Mouse (Mus musculus) embryonic facial prominence, embryonic 13.5 days (tissue): ENCODE data around the gene Egfem1. TPM values are rescaled to one million over a fixed set of nuclear protein-coding genes. Genes with fewer than 3 reads are reported as not detected.

Experiments
- ATAC-seq: fragments of 200-750 bp; cut with Nextera tagmentation; 2 replicates; pipeline ENCODE4 v1.8.0; 2017; ENCODE audit warnings: low read depth; ENCODE audit not compliant: insufficient number of reproducible peaks, insufficient read depth, low FRiP score, low TSS enrichment
- H3K27ac ChIP-seq: fragments of 300-500 bp; sonication (generic); 2 replicates; pipeline ENCODE4 v1.5.1; 2015; ENCODE audit warnings: moderate library complexity, mild to moderate bottlenecking, inconsistent platforms
- H3K27me3 ChIP-seq: fragments of 300-500 bp; sonication (generic); 2 replicates; pipeline ENCODE4 v1.6.1; 2015; ENCODE audit warnings: mild to moderate bottlenecking, inconsistent platforms
- H3K36me3 ChIP-seq: fragments of 300-500 bp; sonication (generic); 2 replicates; pipeline ENCODE4 v1.6.1; 2015; ENCODE audit warnings: mild to moderate bottlenecking, inconsistent platforms
- H3K4me1 ChIP-seq: fragments of 300-500 bp; sonication (generic); 2 replicates; pipeline ENCODE4 v1.6.1; 2015; ENCODE audit warnings: inconsistent platforms
- H3K4me2 ChIP-seq: fragments of 300-500 bp; sonication (generic); 2 replicates; pipeline ENCODE4 v1.6.1; 2015; ENCODE audit warnings: moderate library complexity, mild to moderate bottlenecking, inconsistent platforms
- H3K4me3 ChIP-seq: fragments of 300-500 bp; sonication (generic); 2 replicates; pipeline ENCODE4 v1.5.1; 2015; ENCODE audit warnings: mild to moderate bottlenecking, inconsistent platforms
- H3K9ac ChIP-seq: fragments of 300-500 bp; sonication (generic); 2 replicates; pipeline ENCODE4 v1.6.1; 2015; ENCODE audit warnings: mild to moderate bottlenecking, inconsistent platforms
- H3K9me3 ChIP-seq: fragments of 300-500 bp; sonication (generic); 2 replicates; pipeline ENCODE4 v1.6.1; 2016; ENCODE audit warnings: inconsistent platforms
- WGBS: fragments of 180-500 bp; shearing (Covaris S2); methylation state at CpG from one replicate; pipeline ENCODE4 v1.1.7; 2015; ENCODE audit warnings: mixed read lengths; 5-methylcytosine and 5-hydroxymethylcytosine counted together
- polyA plus RNA-seq: library from polyadenylated mRNA; unstranded; fragments of >200 nt; fragmentation: Nextera tagmentation; extraction: Ambion mirVana; gene quantifications from 2 replicates; pipeline ENCODE4 v1.2.1, GENCODE M21; 2015

The Egfem1 gene
- polyA plus RNA-seq, 1 experiment from 2014 or later, result 1.4 TPM

DNA sequence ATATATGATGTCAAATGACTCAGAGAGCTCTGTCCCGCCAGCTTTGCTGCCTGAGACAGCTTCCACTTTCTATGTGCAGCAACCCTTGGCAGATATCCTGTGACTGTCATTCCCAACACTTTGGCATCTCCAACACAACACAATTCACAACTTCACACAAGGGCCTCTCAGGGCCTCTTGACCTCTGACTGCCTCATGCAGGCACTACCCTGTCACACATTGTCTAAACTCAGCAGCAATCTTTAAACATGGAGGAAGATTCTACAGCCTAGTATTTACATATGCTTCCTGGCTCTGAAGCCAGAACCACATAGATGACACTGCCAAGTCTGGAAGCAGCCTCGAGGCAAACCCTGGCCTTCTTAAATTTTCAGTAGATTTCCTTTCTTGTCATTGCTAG is 558.0 kb downstream of the Egfem1 start:
- WGBS, result 66% methylated on average over 2 of the region's 2 CpGs
- no peaks in the 10 kb centered on the region for H3K4me1 ChIP-seq
- no peaks in the 10 kb centered on the region for H3K27me3 ChIP-seq
- H3K9me3 ChIP-seq, result no peaks in the 10 kb centered on the region
- H3K27ac ChIP-seq, result no peak overlapping the region
- no peak overlapping the region for H3K4me2 ChIP-seq
- no peak for ATAC-seq
- H3K4me3 ChIP-seq, result no peak overlapping the region
- H3K9ac ChIP-seq, result no peak overlapping the region
- H3K36me3 ChIP-seq, result no peaks in the 10 kb centered on the region

GRCm38 (mm10) chr3:29666796-29667195 is 585.0 kb downstream of the Egfem1 start:
- H3K36me3 ChIP-seq, result no peaks in the 10 kb centered on the region
- H3K4me1 ChIP-seq, result no peaks in the 10 kb centered on the region
- no peak overlapping the region for H3K9ac ChIP-seq
- no peak overlapping the region for H3K4me2 ChIP-seq
- H3K9me3 ChIP-seq, result no peaks in the 10 kb centered on the region
- WGBS, result 83% methylated on average over 2 of the region's 2 CpGs
- ATAC-seq, result no peak
- no peak overlapping the region for H3K27ac ChIP-seq
- no peak overlapping the region for H3K4me3 ChIP-seq
- H3K27me3 ChIP-seq, result no peaks in the 10 kb centered on the region

DNA sequence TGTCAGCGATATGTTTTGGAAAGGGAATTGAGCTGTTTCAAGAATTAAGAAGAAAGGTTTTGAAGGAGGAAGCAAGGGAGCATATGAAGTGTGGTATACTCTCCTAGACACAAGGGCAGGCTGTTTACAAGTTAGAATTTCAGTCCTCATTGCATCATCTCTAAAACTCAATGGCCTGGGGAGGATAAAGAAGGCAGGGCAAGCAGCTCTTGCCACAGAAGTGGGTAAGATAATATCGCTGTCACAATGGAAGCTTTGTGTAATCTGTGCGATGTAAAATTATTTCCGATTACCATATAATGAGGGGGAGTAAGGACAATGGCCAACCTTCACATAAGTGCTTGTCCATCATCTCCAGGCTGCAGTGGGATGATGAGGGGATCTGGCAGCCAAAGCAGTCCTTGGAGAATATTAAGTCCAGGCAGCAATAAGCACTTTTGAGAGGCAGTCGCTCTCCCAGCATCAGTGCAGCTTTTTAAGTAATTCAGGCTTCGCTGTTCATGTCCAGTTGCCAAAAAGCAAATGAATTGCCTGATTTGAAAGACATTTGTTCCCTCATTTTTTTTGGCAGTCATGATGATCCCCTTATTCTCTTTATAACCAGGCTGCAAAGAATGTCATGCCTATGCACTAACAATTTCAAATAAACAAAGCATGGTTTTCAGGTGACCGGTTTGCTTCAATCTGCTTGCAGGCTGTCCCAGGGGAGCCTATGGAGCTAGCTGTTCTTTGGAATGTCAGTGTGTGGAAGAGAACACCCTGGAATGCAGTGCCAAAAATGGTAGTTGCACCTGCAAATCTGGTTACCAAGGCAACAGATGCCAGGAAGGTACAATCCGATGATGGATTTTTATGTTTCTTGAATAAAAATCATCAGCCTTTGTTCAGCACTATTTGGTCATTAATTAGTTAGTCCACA is 607.8 kb downstream of the Egfem1 start:
- WGBS, result 69% methylated on average over 8 of the region's 8 CpGs
- no peaks in the 10 kb centered on the region for H3K9me3 ChIP-seq
- no peaks in the 10 kb centered on the region for H3K36me3 ChIP-seq
- ATAC-seq, result no peak
- no peaks in the 10 kb centered on the region for H3K27me3 ChIP-seq
- no peak overlapping the region for H3K27ac ChIP-seq
- H3K4me2 ChIP-seq, result no peak overlapping the region
- no peaks in the 10 kb centered on the region for H3K4me1 ChIP-seq
- no peak overlapping the region for H3K4me3 ChIP-seq
- H3K9ac ChIP-seq, result no peak overlapping the region

- 25% methylated on average over 2 of the region's 2 CpGs for WGBS
- no peak overlapping the region for H3K27ac ChIP-seq
Measured at GRCm38 (mm10) chr3:29701126-29701525, 619.3 kb downstream of the Egfem1 start.

DNA sequence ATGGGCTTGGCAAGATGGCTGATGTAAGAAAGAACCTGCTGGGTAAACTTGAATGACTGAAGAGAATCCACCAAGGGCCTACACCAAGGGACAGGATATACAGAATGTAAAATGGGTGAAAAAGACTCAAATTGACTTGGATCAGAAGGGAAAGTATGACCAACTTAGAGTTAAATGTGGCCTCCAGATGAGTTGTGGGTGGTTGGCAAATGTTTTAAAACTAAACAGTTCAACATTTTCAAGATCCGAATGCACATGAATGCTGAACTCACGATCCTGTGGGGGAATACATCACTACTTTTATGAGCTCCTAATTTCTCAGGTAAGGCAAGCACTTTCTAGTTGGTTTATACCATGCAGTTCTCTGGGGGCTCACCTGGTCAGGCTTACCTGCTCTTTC is 625.0 kb downstream of the Egfem1 start:
- Histone ChIP-seq H3K9me3 (no peaks in the 10 kb centered on the region), H3K4me1 (no peaks in the 10 kb centered on the region), H3K4me3 (no peak overlapping the region), H3K36me3 (no peaks in the 10 kb centered on the region), H3K4me2 (no peak overlapping the region), H3K27ac (no peak overlapping the region), H3K9ac (no peak overlapping the region), H3K27me3 (no peaks in the 10 kb centered on the region)
- WGBS, result 82% methylated on average over 2 of the region's 2 CpGs
- no peak for ATAC-seq

More at GRCm38 (mm10) chr3:29701126-29701525, 619.3 kb downstream of the Egfem1 start:
- ATAC-seq, result no peak
- Histone ChIP-seq H3K9ac (no peak overlapping the region), H3K9me3 (no peaks in the 10 kb centered on the region), H3K4me2 (no peak overlapping the region), H3K27me3 (no peaks in the 10 kb centered on the region), H3K4me1 (no peaks in the 10 kb centered on the region), H3K4me3 (no peak overlapping the region), H3K36me3 (no peaks in the 10 kb centered on the region)

DNA sequence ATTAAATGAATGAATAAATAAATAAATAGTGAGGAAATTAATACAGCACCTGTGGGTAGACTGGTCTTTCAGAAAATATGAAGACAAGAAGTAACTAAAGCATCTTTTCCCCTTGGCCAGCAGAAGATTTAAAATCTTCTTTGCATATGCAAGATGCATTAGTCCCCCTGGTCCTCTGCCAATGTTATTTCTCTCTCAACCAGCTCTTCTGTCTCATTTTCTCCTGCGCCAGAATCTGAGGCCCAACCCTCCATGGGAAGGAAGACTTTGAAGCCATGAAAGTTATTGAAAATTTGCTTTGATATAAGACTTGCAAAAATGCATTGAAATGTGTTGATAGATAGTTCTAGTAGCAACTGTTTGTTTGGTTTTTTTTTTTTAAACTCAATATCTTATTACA is 625.6 kb downstream of the Egfem1 start:
- H3K27ac ChIP-seq, result no peak overlapping the region
- no peaks in the 10 kb centered on the region for H3K27me3 ChIP-seq
- H3K4me1 ChIP-seq, result no peaks in the 10 kb centered on the region
- no peak overlapping the region for H3K9ac ChIP-seq
- no peak overlapping the region for H3K4me2 ChIP-seq
- H3K36me3 ChIP-seq, result no peaks in the 10 kb centered on the region
- 82% methylated on average over 1 of the region's 1 CpGs for WGBS
- H3K9me3 ChIP-seq, result no peaks in the 10 kb centered on the region
- no peak overlapping the region for H3K4me3 ChIP-seq
- ATAC-seq, result no peak

DNA sequence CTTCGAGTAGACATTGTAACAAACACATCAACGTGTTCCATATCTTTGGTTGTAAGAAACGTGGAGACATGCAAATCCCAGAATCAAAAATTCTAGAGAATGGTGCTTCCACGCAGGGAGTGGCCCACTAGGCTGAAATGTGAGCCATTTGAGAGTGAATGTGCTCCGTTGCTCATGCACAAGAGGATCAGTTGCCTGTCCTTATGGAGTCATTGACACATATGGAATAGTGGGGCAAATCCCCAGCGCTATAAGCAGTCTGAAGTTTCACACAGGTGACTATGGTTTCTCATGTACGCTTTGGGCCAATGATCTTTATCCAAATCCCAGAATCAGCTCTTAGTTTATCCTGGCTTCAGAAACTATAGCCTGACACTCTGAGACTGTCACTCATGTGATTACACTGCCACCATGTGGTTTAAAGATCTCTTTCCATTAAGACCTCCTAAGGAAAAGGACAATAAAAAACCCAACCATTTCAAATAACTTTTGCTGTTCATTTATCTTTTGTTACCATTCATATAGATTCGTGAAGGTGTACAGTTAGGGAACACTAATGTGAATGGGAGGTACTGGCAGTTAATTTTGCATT is 644.6 kb downstream of the Egfem1 start:
- Histone ChIP-seq H3K4me2 (no peak overlapping the region), H3K27me3 (peaks cover 11% of the 10 kb centered on the region), H3K36me3 (no peaks in the 10 kb centered on the region), H3K4me3 (no peak overlapping the region), H3K9ac (no peak overlapping the region), H3K9me3 (no peaks in the 10 kb centered on the region), H3K4me1 (no peaks in the 10 kb centered on the region), H3K27ac (no peak overlapping the region)
- ATAC-seq, result no peak
- WGBS, result 54% methylated on average over 8 of the region's 8 CpGs

DNA sequence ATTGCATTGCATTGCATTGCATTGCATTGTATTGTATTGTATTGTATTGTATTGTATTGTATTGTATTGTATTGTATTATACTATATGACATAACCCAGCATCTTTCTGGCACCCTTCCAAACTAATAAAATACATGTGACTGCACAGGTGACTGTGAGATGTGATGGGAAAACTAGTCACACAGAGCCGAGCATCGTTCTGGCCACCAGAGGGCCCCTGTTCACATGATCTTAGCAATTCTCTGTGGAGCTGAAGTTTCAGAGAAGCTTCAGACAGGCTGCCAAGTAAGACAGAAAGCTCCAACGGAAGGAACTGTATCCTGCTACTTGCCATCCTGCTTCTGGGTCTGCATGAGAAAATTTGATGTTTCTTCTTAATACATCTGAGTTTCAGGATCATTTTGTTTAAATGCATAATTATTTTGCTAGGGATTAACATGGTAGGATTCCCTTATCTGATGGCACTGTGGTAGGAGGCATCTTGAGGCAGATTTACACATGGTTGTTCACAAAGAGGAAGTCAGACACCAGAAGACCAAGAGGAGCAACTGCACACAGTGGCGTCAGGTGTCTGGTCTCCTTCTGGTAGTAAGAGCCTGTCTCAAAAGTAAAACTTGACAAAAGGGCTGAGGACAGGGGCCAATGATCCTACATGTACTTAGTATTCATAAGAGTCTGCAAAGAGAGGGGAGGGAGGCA is 648.4 kb downstream of the Egfem1 start:
- H3K36me3 ChIP-seq, result no peaks in the 10 kb centered on the region
- H3K9ac ChIP-seq, result no peak overlapping the region
- H3K4me2 ChIP-seq, result no peak overlapping the region
- no peak overlapping the region for H3K27ac ChIP-seq
- H3K27me3 ChIP-seq, result peaks cover 11% of the 10 kb centered on the region
- no peak overlapping the region for H3K4me3 ChIP-seq
- ATAC-seq, result no peak
- H3K9me3 ChIP-seq, result no peaks in the 10 kb centered on the region
- peaks cover 13% of the 10 kb centered on the region for H3K4me1 ChIP-seq
- 23% methylated on average over 4 of the region's 4 CpGs for WGBS

GRCm38 (mm10) chr3:29731509-29731908 is 649.7 kb downstream of the Egfem1 start:
- Histone ChIP-seq H3K4me3 (no peak overlapping the region), H3K9me3 (no peaks in the 10 kb centered on the region), H3K4me2 (no peak overlapping the region), H3K4me1 (peaks cover 13% of the 10 kb centered on the region), H3K9ac (no peak overlapping the region), H3K27ac (no peak overlapping the region), H3K27me3 (peaks cover 11% of the 10 kb centered on the region), H3K36me3 (no peaks in the 10 kb centered on the region)
- no peak for ATAC-seq
- WGBS, result 98% methylated on average over 1 of the region's 1 CpGs

GRCm38 (mm10) chr3:29732626-29733025 is 650.8 kb downstream of the Egfem1 start:
- Histone ChIP-seq H3K27me3 (peaks cover 6% of the 10 kb centered on the region), H3K9me3 (no peaks in the 10 kb centered on the region), H3K4me1 (peaks cover 13% of the 10 kb centered on the region), H3K4me3 (no peak overlapping the region), H3K27ac (no peak overlapping the region), H3K36me3 (no peaks in the 10 kb centered on the region), H3K4me2 (no peak overlapping the region), H3K9ac (no peak overlapping the region)
- 40% methylated on average over 4 of the region's 4 CpGs for WGBS
- no peak for ATAC-seq

DNA sequence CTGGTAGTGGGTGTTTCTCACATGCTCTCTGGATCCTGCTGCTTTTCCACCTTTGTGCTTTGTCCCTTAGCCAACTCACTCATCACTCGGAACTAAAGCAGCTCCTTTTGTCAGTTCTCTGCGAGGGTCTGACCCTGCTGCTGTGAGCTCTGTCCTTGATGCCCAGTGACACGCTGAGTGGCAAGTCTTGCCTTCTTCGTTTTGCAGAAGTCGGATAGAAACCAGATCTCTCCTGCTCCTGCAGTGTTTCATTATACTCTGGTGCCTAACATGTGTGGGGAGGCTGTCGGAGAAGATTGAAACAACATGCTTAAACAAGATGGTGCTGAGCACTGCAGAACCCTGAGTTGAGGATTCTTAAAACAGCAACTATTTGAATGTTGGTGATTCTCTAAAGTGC is 652.4 kb downstream of the Egfem1 start:
- Histone ChIP-seq H3K27me3 (no peaks in the 10 kb centered on the region; the same call in 1 of the 2 replicates), H3K4me2 (peak overlapping the region; percentile 12; the same call in 1 of the 2 replicates), H3K9ac (no peak overlapping the region), H3K9me3 (no peaks in the 10 kb centered on the region), H3K4me1 (peaks cover 13% of the 10 kb centered on the region), H3K27ac (no peak overlapping the region; the same call in 1 of the 2 replicates), H3K4me3 (no peak overlapping the region), H3K36me3 (no peaks in the 10 kb centered on the region)
- whole genome bisulfite sequencing, result 18% methylated on average over 6 of the region's 6 CpGs
- no peak for ATAC-seq
